Mouse (Mus musculus) gastrocnemius, adult 18-20 months (tissue): Measurements from ENCODE around the gene Akap13. TPM values are rescaled to one million over a fixed set of nuclear protein-coding genes. Genes with fewer than 3 reads are reported as not detected.

ENCODE experiments used
- DNase-seq: peaks from one replicate; pipeline ENCODE4 v3.0.0; 2021; ENCODE audit warnings: low spot score
- total RNA-seq, 2 experiments: library from RNA; stranded (reverse); gene quantifications; 2 replicates each; pipeline ENCODE4 v1.2.3; 2021

The Akap13 gene
- total RNA-seq, 2 experiments from 2014 or later = 64.0 to 65.2 TPM

- no peak for DNase-seq
Measured at GRCm38 (mm10) chr7:75456152-75456888, 986 bp downstream of the Akap13 start.

- no peak for DNase-seq
Measured at GRCm38 (mm10) chr7:75460290-75460689, 5.0 kb downstream of the Akap13 start.

DNA sequence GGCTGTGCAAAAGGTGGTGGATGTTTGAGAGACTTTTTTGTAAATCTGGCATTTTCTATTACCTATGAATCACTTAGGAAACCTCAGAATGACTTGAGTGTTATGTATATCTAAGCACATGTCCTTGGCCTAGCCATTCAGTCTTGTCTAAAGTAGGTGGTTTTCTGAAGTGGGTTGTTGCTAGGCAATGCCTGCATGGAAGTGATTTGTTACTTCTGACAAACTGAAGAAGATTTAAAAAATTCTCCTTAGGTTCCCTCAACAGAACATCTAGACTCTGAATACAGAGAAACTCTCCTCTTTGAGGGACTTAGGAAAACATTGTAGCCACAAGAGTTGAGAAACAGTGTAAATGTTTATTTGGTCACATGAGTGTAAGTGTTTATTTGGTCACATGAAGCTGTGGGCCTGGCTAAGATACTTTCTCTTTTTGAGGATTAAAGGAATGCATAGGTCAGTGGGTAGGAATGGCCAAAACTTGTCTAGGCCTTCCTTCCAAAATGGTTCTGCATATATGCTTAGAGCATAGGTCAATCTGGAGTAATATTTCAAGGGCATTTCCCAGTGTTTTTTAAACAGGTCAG lies 8.3 kb downstream of the Akap13 start:
- DNase-seq = no peak

DNA sequence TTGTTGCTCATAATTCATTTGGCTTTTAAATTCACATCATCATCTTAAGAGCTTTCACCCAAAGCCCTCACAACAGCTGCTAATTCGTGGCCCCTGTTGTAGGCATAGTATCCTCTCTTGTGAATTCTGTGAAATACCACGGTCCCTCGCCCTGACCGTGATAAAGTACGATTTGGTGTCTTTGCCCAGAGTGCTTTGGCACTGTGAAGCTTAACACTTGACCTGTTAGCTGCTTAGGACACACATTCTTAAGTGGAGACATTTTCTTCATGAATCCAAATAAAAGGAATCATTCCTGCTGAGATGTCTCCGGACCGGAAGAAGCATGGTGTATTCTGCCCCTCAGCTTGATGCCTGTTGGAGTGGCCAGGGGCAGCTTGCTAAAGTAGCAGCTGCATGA lies 12.5 kb downstream of the Akap13 start:
- no peak for DNase-seq

GRCm38 (mm10) chr7:75470318-75470925 lies 15.1 kb downstream of the Akap13 start:
- DNase-seq = no peak

- no peak for DNase-seq
Measured at GRCm38 (mm10) chr7:75472316-75473195, 17.2 kb downstream of the Akap13 start.

GRCm38 (mm10) chr7:75473294-75473693 lies 18.0 kb downstream of the Akap13 start:
- no peak for DNase-seq

- no peak for DNase-seq
Measured at GRCm38 (mm10) chr7:75474064-75474463, 18.7 kb downstream of the Akap13 start.

DNA sequence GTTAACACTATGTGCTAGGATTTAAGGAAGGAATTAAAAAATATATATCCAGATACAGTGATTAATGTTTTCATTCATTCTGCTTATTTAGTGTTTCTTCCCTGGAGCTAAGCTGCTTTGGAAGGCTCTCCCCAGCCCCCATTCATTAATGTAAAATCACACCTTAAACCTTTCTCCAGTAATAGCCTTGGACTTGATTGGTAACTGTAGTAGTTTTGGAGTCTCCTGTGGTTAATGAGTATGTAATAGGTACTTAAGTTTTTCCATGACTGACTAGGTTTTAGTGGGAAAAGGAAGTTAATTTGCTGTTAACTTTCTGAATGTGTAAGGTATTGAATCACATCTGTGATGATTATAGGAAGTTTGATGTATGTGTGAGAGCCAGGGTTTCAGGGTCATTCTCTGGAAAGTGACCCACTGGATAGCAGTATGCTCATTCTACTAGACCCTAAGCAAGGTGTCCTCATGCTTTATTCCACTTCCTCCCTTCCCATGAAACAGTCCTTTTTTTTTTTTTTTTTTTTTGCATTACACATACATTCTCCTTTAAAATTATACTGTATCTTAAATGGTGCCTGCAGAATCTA lies 19.3 kb downstream of the Akap13 start:
- DNase-seq = no peak

DNA sequence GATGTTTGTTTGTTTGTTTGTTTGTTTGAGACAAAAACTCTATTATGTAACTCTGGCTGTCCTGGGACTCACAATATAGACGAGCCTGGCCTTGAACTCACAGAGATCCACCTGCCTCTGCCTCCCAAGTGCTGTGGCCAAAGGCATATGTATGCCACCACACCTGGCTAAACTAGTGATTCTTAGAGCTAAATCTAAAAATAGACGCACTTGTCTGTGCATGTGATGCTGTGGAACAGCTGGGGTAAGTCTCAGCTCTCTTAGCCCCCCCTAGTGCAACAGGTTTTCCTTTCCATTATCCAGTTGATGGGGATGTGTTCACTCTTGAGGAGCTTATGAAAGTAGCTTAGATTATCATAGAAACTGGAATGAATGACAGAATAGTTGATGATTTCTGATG lies 22.7 kb downstream of the Akap13 start:
- DNase-seq = no peak

GRCm38 (mm10) chr7:75480721-75481426 lies 25.5 kb downstream of the Akap13 start:
- no peak for DNase-seq

- no peak for DNase-seq
Measured at GRCm38 (mm10) chr7:75486031-75486430, 30.7 kb downstream of the Akap13 start.

DNA sequence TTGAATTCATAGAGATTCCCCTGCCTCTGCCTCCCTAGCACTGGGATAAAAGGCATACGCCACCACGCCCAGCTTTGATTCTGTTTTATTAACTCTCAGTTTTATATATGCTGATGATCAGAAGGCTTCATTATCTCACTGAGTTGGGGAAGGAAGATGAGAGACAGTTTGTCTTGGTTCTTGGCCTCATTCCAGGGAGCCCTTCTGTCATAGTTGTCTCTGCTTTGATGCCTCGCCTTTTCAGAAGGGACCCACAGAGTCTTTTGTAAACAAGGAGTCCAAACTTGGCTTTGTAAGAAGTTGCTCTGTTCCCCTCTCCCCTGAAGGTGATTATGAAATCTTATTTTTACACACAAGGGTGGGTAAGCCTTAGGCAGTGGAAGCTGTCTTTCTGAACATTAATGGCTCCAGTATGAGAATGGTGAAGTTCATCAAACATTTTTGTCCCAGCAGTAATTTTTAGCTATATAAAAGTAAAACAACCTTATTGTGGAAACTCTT lies 40.7 kb downstream of the Akap13 start:
- DNase-seq = no peak

- DNase-seq = no peak
Measured at GRCm38 (mm10) chr7:75498627-75499026, 43.3 kb downstream of the Akap13 start.

GRCm38 (mm10) chr7:75499271-75499670 lies 43.9 kb downstream of the Akap13 start:
- DNase-seq = no peak

GRCm38 (mm10) chr7:75500164-75500563 lies 44.8 kb downstream of the Akap13 start:
- DNase-seq = no peak

DNA sequence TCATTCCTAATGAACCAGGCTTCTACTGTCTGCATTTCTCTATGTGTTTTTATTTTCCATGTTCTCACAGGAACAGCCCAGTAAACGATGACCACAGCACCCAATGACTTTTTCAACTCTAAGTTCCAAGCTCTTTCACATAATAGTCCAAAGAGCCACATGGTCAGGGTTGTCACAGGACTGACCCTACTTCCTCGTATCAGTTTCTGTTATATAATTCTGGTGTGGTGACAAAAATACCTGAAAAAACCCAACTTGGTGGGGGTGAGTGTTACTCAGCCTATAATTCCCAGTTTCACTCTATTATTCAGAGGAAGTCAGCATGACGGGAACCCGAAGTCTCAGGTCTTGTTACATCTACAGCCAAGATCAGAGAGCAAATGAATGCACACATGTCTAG lies 45.5 kb downstream of the Akap13 start:
- DNase-seq = no peak

GRCm38 (mm10) chr7:75504524-75504923 lies 49.2 kb downstream of the Akap13 start:
- no peak for DNase-seq

- no peak for DNase-seq
Measured at GRCm38 (mm10) chr7:75506628-75507027, 51.3 kb downstream of the Akap13 start.

- no peak for DNase-seq
Measured at GRCm38 (mm10) chr7:75509085-75509873, 53.9 kb downstream of the Akap13 start.
